Mouse (Mus musculus) cerebellum, postnatal 4 days (tissue): Measurements from ENCODE around the gene Setd2.

Experiments used
- DNase-seq, 2 experiments: peaks; one replicate each; pipeline ENCODE4 v3.0.0; 2022; ENCODE audit warnings: low spot score in 2 of 2, mixed read lengths in 1 of 2

The Setd2 gene

GRCm38 (mm10) chr9:110654726-110655650 lies 122.6 kb downstream of the Setd2 start:
- DNase-seq, result no peak

- DNase-seq, result no peak
These were observed 123.2 kb downstream of the Setd2 start for GRCm38 (mm10) chr9:110655651-110656007.

- peak; percentile 83 to 93 for DNase-seq
These were observed 124.1 kb downstream of the Setd2 start, which contains the start of gene Ccdc12 for GRCm38 (mm10) chr9:110656249-110657221. Ccdc12 (plus strand) TSS chr9:110656503.

- no peak for DNase-seq
These were observed 125.2 kb downstream of the Setd2 start for GRCm38 (mm10) chr9:110657474-110658078.

- DNase-seq, result no peak
These were observed 127.1 kb downstream of the Setd2 start for GRCm38 (mm10) chr9:110659521-110659920.

- DNase-seq, result no peak
These were observed 127.8 kb downstream of the Setd2 start for GRCm38 (mm10) chr9:110660208-110660607.

GRCm38 (mm10) chr9:110660856-110661612 lies 128.6 kb downstream of the Setd2 start:
- no peak for DNase-seq

- no peak for DNase-seq
These were observed 130.4 kb downstream of the Setd2 start for GRCm38 (mm10) chr9:110662844-110663243.

GRCm38 (mm10) chr9:110665912-110666311 lies 133.5 kb downstream of the Setd2 start:
- DNase-seq, result no peak

GRCm38 (mm10) chr9:110666374-110666773 lies 134.0 kb downstream of the Setd2 start:
- no peak for DNase-seq

GRCm38 (mm10) chr9:110667219-110667836 lies 134.9 kb downstream of the Setd2 start:
- no peak for DNase-seq
